Mouse (Mus musculus) heart, adult 2 months (tissue): ENCODE results near the gene Trpm3. TPM values are rescaled to one million over a fixed set of nuclear protein-coding genes. Genes with fewer than 3 reads are reported as not detected.

Experiments
- DNase-seq, 2 experiments: peaks; one replicate each; pipeline ENCODE4 v3.0.0; 2021
- H3K27ac ChIP-seq: fragments of 200-600 bp; 2 replicates; pipeline ENCODE4 v1.8.1; 2022
- H3K27me3 ChIP-seq: fragments of 200-500 bp; 2 replicates; pipeline ENCODE4 v1.6.1; 2012; ENCODE audit warnings: mild to moderate bottlenecking, low read length, inconsistent platforms, mixed read lengths; ENCODE audit not compliant: control insufficient read depth, insufficient read depth
- H3K36me3 ChIP-seq: fragments of 200-500 bp; 2 replicates; pipeline ENCODE4 v1.6.1; 2012; ENCODE audit warnings: low read length, inconsistent platforms; ENCODE audit not compliant: control insufficient read depth, insufficient read depth
- H3K4me1 ChIP-seq: fragments of 200-500 bp; 2 replicates; pipeline ENCODE4 v1.6.1; 2011; ENCODE audit warnings: low read length; ENCODE audit not compliant: control insufficient read depth, insufficient read depth
- H3K4me3 ChIP-seq: fragments of 200-600 bp; 2 replicates; pipeline ENCODE4 v1.8.1; 2022
- H3K79me2 ChIP-seq: fragments of 200-500 bp; replicated peaks from 2 replicates; pipeline ENCODE4 v1.6.1; 2012; ENCODE audit warnings: mild to moderate bottlenecking, inconsistent platforms, low read length, moderate library complexity, mixed read lengths; ENCODE audit not compliant: control insufficient read depth, insufficient read depth
- H3K9ac ChIP-seq: fragments of 200-500 bp; 2 replicates; pipeline ENCODE4 v1.6.1; 2012; ENCODE audit warnings: low read depth, mild to moderate bottlenecking, control low read depth, inconsistent platforms, low read length, mixed read lengths
- CTCF ChIP-seq: fragments of 200-600 bp; IDR thresholded peaks from 2 replicates; pipeline ENCODE4 v1.8.1; 2022; ENCODE audit warnings: antibody characterized with exemption, mild to moderate bottlenecking, moderate library complexity
- EP300 ChIP-seq: fragments of 200-500 bp; IDR thresholded peaks from 2 replicates; pipeline ENCODE4 v1.6.1; 2011; ENCODE audit warnings: low read depth, low read length, control low read depth; ENCODE audit not compliant: insufficient read depth
- POLR2A ChIP-seq: fragments of 200-500 bp; IDR thresholded peaks from 2 replicates; pipeline ENCODE4 v1.6.1; 2011; ENCODE audit warnings: mild to moderate bottlenecking, low read depth, low read length, control low read depth; ENCODE audit not compliant: insufficient read depth
- WGBS: fragments of 180-500 bp; shearing (Covaris S2); methylation state at CpG from one replicate; pipeline ENCODE4 v1.1.7; 2018; 5-methylcytosine and 5-hydroxymethylcytosine counted together
- intact Hi-C: fragments of 180-260 bp; cut with DNase I; formaldehyde crosslinking; loops from one replicate; pipeline ENCODE4 v1.15.1; 2025
- polyA plus RNA-seq: library from polyadenylated mRNA; depleted of rRNA; stranded (reverse); fragments of >200 nt; gene quantifications from 2 replicates; pipeline ENCODE4 v1.2.3, GENCODE M21; 2012
- total RNA-seq, 2 experiments: library from RNA; stranded (reverse); gene quantifications; 2 replicates each; pipeline ENCODE4 v1.2.3; 2021

Gene Trpm3
- total and polyA plus RNA-seq, 3 experiments, result 0.51 to 1.1 (median 0.81) TPM

GRCm38 (mm10) chr19:22473030-22473712, 334.3 kb downstream of the Trpm3 start:
- no peaks in the 10 kb centered on the region for H3K79me2 ChIP-seq
- TF ChIP-seq CTCF (no peak), POLR2A (no peak), EP300 (no peak)
- no peak overlapping the region for H3K27ac ChIP-seq
- 53% methylated on average over 4 of the region's 4 CpGs for WGBS
- H3K27me3 ChIP-seq, result no peaks in the 10 kb centered on the region
- peak in 1 of 2 experiments; percentile 3 for DNase-seq
- H3K9ac ChIP-seq, result no peak overlapping the region
- no peak overlapping the region for H3K4me3 ChIP-seq
- no peaks in the 10 kb centered on the region for H3K36me3 ChIP-seq
- H3K4me1 ChIP-seq, result no peaks in the 10 kb centered on the region
- intact Hi-C loops, result no loop called here

GRCm38 (mm10) chr19:22478295-22478989, 339.6 kb downstream of the Trpm3 start:
- H3K4me1 ChIP-seq, result no peaks in the 10 kb centered on the region
- WGBS, result 86% methylated on average over 6 of the region's 6 CpGs
- H3K9ac ChIP-seq, result no peak overlapping the region
- no peak overlapping the region for H3K27ac ChIP-seq
- TF ChIP-seq CTCF (no peak), EP300 (no peak), POLR2A (no peak)
- intact Hi-C loops, result no loop called here
- H3K79me2 ChIP-seq, result no peaks in the 10 kb centered on the region
- H3K27me3 ChIP-seq, result no peaks in the 10 kb centered on the region
- no peaks in the 10 kb centered on the region for H3K36me3 ChIP-seq
- no peak for DNase-seq
- H3K4me3 ChIP-seq, result no peak overlapping the region

- intact Hi-C loops, result no loop called here
- Histone ChIP-seq H3K79me2 (no peaks in the 10 kb centered on the region), H3K36me3 (no peaks in the 10 kb centered on the region), H3K27ac (no peak overlapping the region), H3K9ac (no peak overlapping the region), H3K27me3 (no peaks in the 10 kb centered on the region), H3K4me3 (no peak overlapping the region), H3K4me1 (no peaks in the 10 kb centered on the region)
- TF ChIP-seq EP300 (no peak), POLR2A (no peak), CTCF (no peak)
- DNase-seq, result no peak
- WGBS, result 79% methylated on average over 6 of the region's 6 CpGs
Observed at GRCm38 (mm10) chr19:22503469-22503868, 364.6 kb downstream of the Trpm3 start.

- Histone ChIP-seq H3K27ac (no peak overlapping the region), H3K36me3 (no peaks in the 10 kb centered on the region), H3K9ac (no peak overlapping the region), H3K27me3 (no peaks in the 10 kb centered on the region), H3K4me1 (no peaks in the 10 kb centered on the region), H3K79me2 (no peaks in the 10 kb centered on the region), H3K4me3 (no peak overlapping the region)
- TF ChIP-seq EP300 (no peak), POLR2A (no peak)
- intact Hi-C loops, result no loop called here
- no peak for DNase-seq
- 63% methylated on average over 6 of the region's 6 CpGs for WGBS
Observed at GRCm38 (mm10) chr19:22518508-22518907, 379.7 kb downstream of the Trpm3 start.

GRCm38 (mm10) chr19:22527944-22528343, 389.1 kb downstream of the Trpm3 start:
- no peaks in the 10 kb centered on the region for H3K4me1 ChIP-seq
- intact Hi-C loops, result no loop called here
- no peak for DNase-seq
- no peaks in the 10 kb centered on the region for H3K27me3 ChIP-seq
- TF ChIP-seq EP300, result no peak
- no peak for TF ChIP-seq POLR2A
- no peak for TF ChIP-seq CTCF
- no peaks in the 10 kb centered on the region for H3K79me2 ChIP-seq
- H3K27ac ChIP-seq, result no peak overlapping the region
- no peak overlapping the region for H3K4me3 ChIP-seq
- no peaks in the 10 kb centered on the region for H3K36me3 ChIP-seq
- no peak overlapping the region for H3K9ac ChIP-seq

GRCm38 (mm10) chr19:22542990-22543709, 404.3 kb downstream of the Trpm3 start:
- TF ChIP-seq CTCF (no peak), EP300 (no peak), POLR2A (no peak)
- H3K79me2 ChIP-seq, result no peaks in the 10 kb centered on the region
- H3K4me3 ChIP-seq, result no peak overlapping the region
- no peak overlapping the region for H3K9ac ChIP-seq
- intact Hi-C loops, result no loop called here
- no peaks in the 10 kb centered on the region for H3K36me3 ChIP-seq
- DNase-seq, result no peak
- H3K4me1 ChIP-seq, result no peaks in the 10 kb centered on the region
- H3K27ac ChIP-seq, result no peak overlapping the region
- H3K27me3 ChIP-seq, result no peaks in the 10 kb centered on the region
- WGBS, result 74% methylated on average over 6 of the region's 6 CpGs
